Mouse (Mus musculus) brain, embryonic 14.5 days (tissue): ENCODE measurements at regions not wholly inside any gene's neighbourhood (a gene's known extent, or its start where the extent isn't known, plus 50 kb on each side); places are given as distances from the start of the nearest gene placed in this dataset.

Experiments
- DNase-seq: peaks from one replicate; pipeline ENCODE4 v3.0.0-alpha.2; 2011; ENCODE audit warnings: low read depth
- CTCF ChIP-seq: fragments of 200-500 bp; IDR thresholded peaks from 2 replicates; pipeline ENCODE4 v1.5.1; 2012; ENCODE audit warnings: inconsistent platforms, mild to moderate bottlenecking, moderate library complexity, borderline replicate concordance; ENCODE audit not compliant: insufficient read depth, insufficient read length; ENCODE audit errors: extremely low read depth
- POLR2A ChIP-seq: fragments of 200-500 bp; IDR thresholded peaks from 2 replicates; pipeline ENCODE4 v1.6.1; 2012; ENCODE audit warnings: mild to moderate bottlenecking, inconsistent platforms, borderline replicate concordance; ENCODE audit not compliant: poor library complexity, insufficient read depth, insufficient read length, severe bottlenecking; ENCODE audit errors: extremely low read depth

DNA sequence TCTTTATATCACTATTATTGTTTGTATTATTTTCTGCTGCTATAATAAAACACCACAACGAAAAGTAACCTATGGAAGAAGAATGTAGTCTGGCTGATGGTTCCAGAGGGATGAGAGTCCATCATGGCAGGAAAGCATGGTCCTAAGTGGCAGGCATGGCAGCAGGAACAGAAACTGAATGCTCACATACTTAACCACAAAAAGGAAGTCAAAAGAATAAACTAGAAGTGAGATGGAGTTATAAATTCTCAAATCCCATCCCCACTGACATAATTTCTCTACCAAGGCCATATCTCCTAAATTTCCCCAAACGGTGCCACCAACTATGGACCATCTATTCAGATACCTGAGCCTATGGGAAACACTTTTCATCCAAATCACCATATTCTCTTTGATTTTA, 408.7 kb upstream of the Cnksr2 start:
- no peak for DNase-seq
- TF ChIP-seq CTCF: no peak
- no peak for TF ChIP-seq POLR2A

- TF ChIP-seq CTCF (no peak), POLR2A (no peak)
- peak; percentile 38 for DNase-seq
Measured at GRCm38 (mm10) chrX:158423554-158424258, 380.6 kb upstream of the Cnksr2 start.

DNA sequence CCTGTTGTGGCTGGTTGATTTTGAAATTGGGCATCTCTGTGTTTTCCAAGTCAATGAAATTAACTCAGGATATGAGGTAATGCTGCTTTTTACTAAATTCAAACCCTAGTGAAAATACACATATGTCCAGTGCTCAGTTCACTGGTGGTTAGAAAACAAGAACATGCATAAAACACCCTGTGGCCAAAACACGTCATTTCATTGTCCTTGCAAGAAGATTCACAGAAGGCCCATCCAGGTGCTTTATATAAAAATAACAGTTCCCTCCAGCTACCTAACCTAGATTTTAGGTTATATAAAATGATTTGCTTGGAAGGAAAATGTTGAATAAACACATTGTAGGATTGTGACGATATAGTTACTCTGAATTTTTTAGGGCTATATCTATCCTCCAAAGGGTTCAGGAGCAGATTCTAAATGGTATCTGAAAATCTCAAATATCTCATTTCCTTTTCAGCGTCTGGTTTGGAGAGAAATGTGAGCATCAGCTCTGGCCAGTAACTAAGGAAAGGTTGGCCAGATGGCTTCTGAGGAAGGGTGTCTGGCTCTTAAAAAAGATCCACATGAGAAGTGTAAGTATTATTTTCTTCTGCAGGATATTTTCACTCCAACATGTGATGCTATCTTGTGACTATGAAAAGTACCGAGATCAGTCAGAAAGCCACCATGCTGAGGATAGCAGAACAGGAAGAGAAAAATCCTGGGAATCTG, 351.2 kb upstream of the Cnksr2 start:
- DNase-seq: no peak
- TF ChIP-seq POLR2A (no peak), CTCF (no peak)

DNA sequence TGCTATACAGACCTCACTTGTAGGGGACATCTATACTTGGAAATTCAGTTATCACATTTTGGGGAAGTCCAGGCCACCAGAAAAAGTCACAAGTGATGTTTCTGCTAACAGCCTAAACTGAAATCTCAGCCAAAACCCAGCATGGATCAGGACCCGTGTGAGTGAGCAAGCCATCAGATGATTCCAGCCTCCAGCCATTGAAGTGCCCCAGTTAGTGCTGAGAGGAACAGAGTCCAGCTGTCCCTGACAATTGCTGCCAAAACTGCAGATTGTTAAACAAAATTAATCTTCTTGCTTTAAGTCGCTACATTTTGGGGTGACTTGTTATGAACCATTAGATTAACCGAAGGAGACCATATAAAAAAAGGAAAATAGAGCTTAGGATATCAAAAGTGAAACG, 332.7 kb upstream of the Cnksr2 start:
- TF ChIP-seq CTCF: no peak
- no peak for TF ChIP-seq POLR2A
- DNase-seq: peak; percentile 28

- DNase-seq: no peak
- no peak for TF ChIP-seq CTCF
- TF ChIP-seq POLR2A: no peak
Measured at GRCm38 (mm10) chrX:158373219-158373618, 330.1 kb upstream of the Cnksr2 start.
